Mouse (Mus musculus) E14TG2a.4 (cell line): ENCODE results near the gene 1700022I11Rik.

Experiments
- CTCF ChIP-seq: conservative IDR thresholded peaks from 2 replicates; pipeline ENCODE4 v1.5.1; 2014; ENCODE audit warnings: low read length
- NANOG ChIP-seq: IDR thresholded peaks from 2 replicates; pipeline ENCODE4 v1.6.1; 2014; ENCODE audit warnings: borderline replicate concordance, low read length, mixed read lengths
- POU5F1 ChIP-seq: IDR thresholded peaks from 2 replicates; pipeline ENCODE4 v1.6.1; 2014; ENCODE audit warnings: low read length, borderline replicate concordance

GRCm38 (mm10) chr4:42998022-42998421 lies 28.6 kb downstream of the 1700022I11Rik start:
- TF ChIP-seq CTCF (no peak), NANOG (no peak), POU5F1 (no peak)
